Mouse (Mus musculus) cerebellum, adult 2 months (tissue): ENCODE data around the gene Efnb3. TPM values are rescaled to one million over a fixed set of nuclear protein-coding genes. Genes with fewer than 3 reads are reported as not detected.

ENCODE experiments used
- DNase-seq, 2 experiments: peaks; one replicate each; pipeline ENCODE4 v3.0.0; 2021
- H3K27ac ChIP-seq: fragments of 200-500 bp; 2 replicates; pipeline ENCODE4 v1.5.1; 2012; ENCODE audit warnings: low read length, control low read depth, inconsistent platforms; ENCODE audit not compliant: insufficient read depth
- H3K27me3 ChIP-seq: fragments of 200-500 bp; 2 replicates; pipeline ENCODE4 v1.6.1; 2012; ENCODE audit warnings: inconsistent platforms, mild to moderate bottlenecking, low read length, moderate library complexity; ENCODE audit not compliant: control insufficient read depth, insufficient read depth
- H3K4me1 ChIP-seq: fragments of 200-500 bp; 2 replicates; pipeline ENCODE4 v1.6.1; 2011; ENCODE audit warnings: low read length; ENCODE audit not compliant: control insufficient read depth, insufficient read depth
- H3K4me3 ChIP-seq: fragments of 200-500 bp; replicated peaks from 2 replicates; pipeline ENCODE3; 2011; ENCODE audit warnings: mild to moderate bottlenecking, low read depth, low read length, control low read depth; ENCODE audit not compliant: insufficient read depth
- CTCF ChIP-seq: fragments of 200-500 bp; IDR thresholded peaks from 2 replicates; pipeline ENCODE4 v1.5.1; 2011; ENCODE audit warnings: low read depth, mild to moderate bottlenecking, control low read depth, low read length, moderate library complexity, borderline replicate concordance; ENCODE audit not compliant: insufficient read depth
- POLR2A ChIP-seq: fragments of 200-500 bp; IDR thresholded peaks from 2 replicates; pipeline ENCODE4 v1.6.1; 2011; ENCODE audit warnings: low read length, control low read depth, borderline replicate concordance; ENCODE audit not compliant: insufficient read depth
- WGBS: fragments of 180-500 bp; shearing (Covaris S2); methylation state at CpG from one replicate; pipeline ENCODE4 v1.1.7; 2018; 5-methylcytosine and 5-hydroxymethylcytosine counted together
- polyA plus RNA-seq: library from polyadenylated mRNA; depleted of rRNA; stranded (reverse); fragments of >200 nt; gene quantifications from 2 replicates; pipeline ENCODE4 v1.2.3, GENCODE M21; 2012

The Efnb3 gene
- polyA plus RNA-seq, 1 experiment: 104 TPM

GRCm38 (mm10) chr11:69527098-69528030, 32.6 kb downstream of the Efnb3 start:
- peak in 1 of 2 experiments; percentile 20 for DNase-seq
- no peak for TF ChIP-seq CTCF
- no peak for TF ChIP-seq POLR2A

DNA sequence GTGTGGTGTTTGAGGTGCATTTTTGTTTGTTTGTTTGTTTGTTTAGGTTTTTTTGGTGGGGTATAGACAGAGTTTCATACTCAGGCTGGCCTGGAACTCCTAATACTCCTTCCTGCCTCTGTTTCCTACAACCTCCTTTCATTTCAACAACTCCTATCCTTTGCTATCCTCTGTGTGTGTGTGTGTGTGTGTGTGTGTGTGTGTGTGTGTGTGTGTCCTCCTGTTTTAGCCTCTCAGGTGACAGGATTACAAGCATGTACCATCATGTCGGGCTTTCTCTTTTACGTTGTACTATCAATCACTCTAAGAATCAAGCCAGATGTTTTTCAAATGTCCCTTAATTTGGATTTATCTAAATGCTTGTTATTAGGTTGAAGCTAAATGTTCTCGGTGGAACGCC, 33.4 kb downstream of the Efnb3 start:
- Histone ChIP-seq H3K27ac (no peak overlapping the region), H3K4me1 (no peaks in the 10 kb centered on the region; the same call in 1 of the 2 replicates), H3K4me3 (no peak overlapping the region), H3K27me3 (no peaks in the 10 kb centered on the region)
- DNase-seq: no peak
- WGBS: 51% methylated on average over 4 of the region's 4 CpGs
- TF ChIP-seq CTCF (no peak), POLR2A (no peak)

More at GRCm38 (mm10) chr11:69527098-69528030, 32.6 kb downstream of the Efnb3 start:
- Histone ChIP-seq H3K27ac (no peak overlapping the region), H3K4me1 (no peaks in the 10 kb centered on the region; the same call in 1 of the 2 replicates), H3K27me3 (no peaks in the 10 kb centered on the region), H3K4me3 (peak overlapping the region; percentile 30)
- WGBS: 13% methylated on average over 30 of the region's 30 CpGs

GRCm38 (mm10) chr11:69525661-69526060, 34.3 kb downstream of the Efnb3 start:
- TF ChIP-seq CTCF (no peak), POLR2A (no peak)
- Histone ChIP-seq H3K27ac (no peak overlapping the region), H3K4me1 (no peaks in the 10 kb centered on the region; the same call in 1 of the 2 replicates), H3K4me3 (no peak overlapping the region), H3K27me3 (no peaks in the 10 kb centered on the region)
- WGBS: 94% methylated on average over 9 of the region's 9 CpGs
- DNase-seq: no peak

- no peak for DNase-seq
- H3K4me1 ChIP-seq: no peaks in the 10 kb centered on the region; the same call in 1 of the 2 replicates
- 89% methylated on average over 4 of the region's 4 CpGs for WGBS
- H3K27me3 ChIP-seq: no peaks in the 10 kb centered on the region
- no peak overlapping the region for H3K27ac ChIP-seq
- TF ChIP-seq POLR2A: no peak
- TF ChIP-seq CTCF: no peak
- no peak overlapping the region for H3K4me3 ChIP-seq
Measured at GRCm38 (mm10) chr11:69523651-69524050, 36.4 kb downstream of the Efnb3 start.

DNA sequence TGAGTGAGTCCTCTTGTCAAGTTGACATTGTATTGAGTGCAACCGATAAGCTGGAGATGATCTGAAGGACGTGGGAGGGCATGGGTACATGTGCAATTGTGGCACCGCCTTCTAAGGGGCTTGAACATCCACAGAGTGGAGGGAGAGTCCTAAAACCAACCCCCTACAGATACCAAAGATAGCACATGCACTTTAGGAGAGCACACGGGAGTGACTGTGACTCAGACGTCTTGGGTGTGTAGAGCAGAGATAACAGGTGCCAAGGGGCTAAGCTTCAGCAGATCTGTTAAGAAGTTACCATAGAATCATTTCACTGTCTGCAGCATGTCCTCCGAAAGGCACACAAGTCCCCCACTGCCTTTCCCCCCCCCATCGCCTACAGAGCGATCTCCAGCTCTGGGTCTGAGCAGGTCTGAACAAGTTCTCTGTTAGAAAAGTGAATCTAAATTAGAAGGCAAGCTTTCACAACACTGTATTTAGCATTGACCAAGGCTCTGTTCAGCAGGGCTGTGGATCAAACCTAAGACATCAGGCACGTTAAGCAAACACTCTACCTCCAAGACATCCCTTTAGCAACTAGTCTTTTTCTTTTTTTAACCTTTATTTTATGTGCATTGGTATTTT, 38.4 kb downstream of the Efnb3 start:
- DNase-seq: no peak
- H3K4me1 ChIP-seq: no peaks in the 10 kb centered on the region; the same call in 1 of the 2 replicates
- H3K27me3 ChIP-seq: no peaks in the 10 kb centered on the region
- 85% methylated on average over 9 of the region's 9 CpGs for WGBS
- no peak overlapping the region for H3K4me3 ChIP-seq
- no peak for TF ChIP-seq POLR2A
- TF ChIP-seq CTCF: no peak
- no peak overlapping the region for H3K27ac ChIP-seq

DNA sequence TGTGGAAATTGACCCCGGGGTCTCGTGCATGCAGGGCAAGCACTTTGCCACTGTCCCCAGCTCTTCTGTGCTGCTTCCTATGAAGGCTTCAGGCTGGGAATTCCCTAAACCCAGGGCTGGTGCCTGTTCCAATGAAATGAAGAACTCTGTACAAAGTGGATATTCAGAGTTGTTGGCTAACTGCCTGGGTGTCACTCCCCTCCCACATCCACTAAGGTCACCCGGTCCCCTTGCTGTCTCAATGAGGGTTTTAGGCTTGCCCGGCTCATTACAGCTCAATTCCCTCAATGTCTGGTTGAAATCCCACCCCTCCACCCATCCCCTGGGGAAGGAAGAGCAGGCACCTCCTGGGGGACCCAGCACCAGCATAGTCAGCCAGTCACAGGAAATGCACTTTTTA, 40.0 kb downstream of the Efnb3 start:
- Histone ChIP-seq H3K4me3 (no peak overlapping the region), H3K4me1 (no peaks in the 10 kb centered on the region; the same call in 1 of the 2 replicates), H3K27ac (no peak overlapping the region), H3K27me3 (no peaks in the 10 kb centered on the region)
- WGBS: 63% methylated on average over 4 of the region's 4 CpGs
- no peak for DNase-seq
- TF ChIP-seq POLR2A (no peak), CTCF (no peak)

GRCm38 (mm10) chr11:69516661-69517060, 43.3 kb downstream of the Efnb3 start:
- Histone ChIP-seq H3K27me3 (no peaks in the 10 kb centered on the region), H3K4me1 (no peaks in the 10 kb centered on the region), H3K27ac (no peak overlapping the region), H3K4me3 (no peak overlapping the region)
- no peak for DNase-seq
- 72% methylated on average over 3 of the region's 3 CpGs for whole genome bisulfite sequencing
- no peak for TF ChIP-seq CTCF
- no peak for TF ChIP-seq POLR2A

DNA sequence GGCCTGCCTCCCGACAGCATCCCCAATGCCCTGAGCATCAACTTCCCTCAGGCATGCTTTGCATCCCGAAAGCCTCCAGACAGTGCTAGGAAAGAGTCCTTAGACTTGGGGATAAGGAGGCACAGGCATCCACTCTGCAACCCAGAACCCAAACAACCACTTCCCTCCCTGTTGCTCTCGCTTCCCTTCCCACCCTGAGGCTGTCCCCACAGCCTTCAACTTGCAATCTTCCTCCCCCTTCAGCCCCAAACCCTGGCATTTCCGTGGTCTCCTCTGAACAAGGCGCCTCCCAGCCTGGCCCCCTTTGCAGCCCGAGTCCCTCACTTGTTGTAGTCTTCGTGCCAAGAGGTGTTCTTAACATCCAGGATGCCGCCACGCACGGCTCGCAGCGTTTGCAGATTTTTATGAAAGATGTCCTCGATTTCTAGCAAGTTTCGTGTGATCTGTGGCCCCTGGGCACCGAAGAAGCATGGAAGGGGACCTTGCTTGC, 43.8 kb downstream of the Efnb3 start:
- Histone ChIP-seq H3K4me3 (no peak overlapping the region), H3K4me1 (no peaks in the 10 kb centered on the region), H3K27me3 (no peaks in the 10 kb centered on the region), H3K27ac (no peak overlapping the region)
- no peak for DNase-seq
- WGBS: 65% methylated on average over 15 of the region's 15 CpGs
- no peak for TF ChIP-seq CTCF
- no peak for TF ChIP-seq POLR2A
